Comparison of ENCODE assay signal across 10 mouse cellular contexts in the genomic region with DNA sequence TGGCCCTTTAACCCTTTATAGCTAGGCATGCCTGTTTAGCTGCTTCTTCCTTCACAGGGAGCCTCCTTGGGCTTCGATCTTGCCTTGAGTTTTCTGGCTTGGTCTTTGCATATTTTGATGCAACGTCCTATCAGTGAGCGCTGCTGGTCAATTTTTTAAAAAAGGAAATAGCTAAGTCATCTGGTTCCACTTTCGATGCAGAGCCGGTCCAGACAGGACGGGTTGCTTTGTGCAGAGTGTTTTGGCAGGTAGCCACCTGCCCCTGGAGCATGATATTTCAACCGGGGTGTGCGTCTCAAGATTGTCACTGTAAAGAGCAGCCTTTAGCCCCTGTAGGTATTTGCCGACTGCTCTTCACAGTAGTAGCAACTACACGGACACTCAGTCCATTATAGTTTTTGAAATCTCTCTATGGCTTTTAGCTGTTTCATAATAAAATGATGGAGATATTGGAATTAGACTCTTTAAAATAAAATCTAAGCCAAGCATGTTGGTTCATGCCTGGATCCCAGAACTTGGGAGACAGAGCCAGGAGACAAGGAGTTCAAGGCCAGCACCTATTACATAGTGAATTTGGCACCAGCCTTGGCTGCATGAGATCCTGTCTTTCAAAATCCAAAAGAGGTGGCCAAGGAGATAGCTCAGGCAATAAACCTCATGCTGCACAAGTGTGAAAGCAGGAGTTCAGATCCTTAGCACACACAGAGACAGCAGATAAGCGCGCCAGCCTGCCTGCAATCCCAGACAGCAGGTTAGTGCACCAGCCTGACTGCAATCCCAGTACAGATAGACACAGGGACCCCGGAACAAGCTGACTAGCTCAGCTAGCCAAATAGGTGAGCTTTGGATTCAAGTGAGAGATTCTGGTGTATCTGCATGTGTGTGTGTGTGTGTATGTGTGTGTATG. TPM values are rescaled to one million over a fixed set of nuclear protein-coding genes. Genes with fewer than 3 reads are reported as not detected.
DNase-seq lines count a peak whose midpoint lies in the region; ATAC-seq and TF ChIP-seq lines count a peak whose summit lies in the region.
"Had no signal": no experiment of that assay in that cellular context is flagged by ENCODE, and none has a peak within 500 bp of the region (broad histone marks: within the 10 kb centered on the region; RNA-seq: fewer than 3 reads in every experiment).

No protein-coding gene starts in this region.

- H3K9ac ChIP-seq in hindbrain, postnatal 0 days (replicated peaks; ENCODE audit: low read length) = no peak overlapping the region
- no peak overlapping the region for H3K9ac ChIP-seq in hindbrain, embryonic 13.5 days
- H3K9ac ChIP-seq: liver, embryonic 13.5 days had no signal

- H3K27ac ChIP-seq in hindbrain, postnatal 0 days = no peak overlapping the region
- H3K27ac ChIP-seq in hindbrain, embryonic 13.5 days = no peak overlapping the region
- H3K27ac ChIP-seq in heart, embryonic 10.5 days = no peak overlapping the region
- 0 out of 2 replicates have a peak overlapping the region, but pooled peaks have one; percentile 15 for H3K27ac ChIP-seq in macrophage
- H3K27ac ChIP-seq: liver, embryonic 13.5 days had no signal

- no peak overlapping the region for H3K4me2 ChIP-seq in hindbrain, postnatal 0 days (ENCODE audit: low read depth, low read length)
- no peak overlapping the region for H3K4me2 ChIP-seq in hindbrain, embryonic 13.5 days
- H3K4me2 ChIP-seq: liver, embryonic 13.5 days had no signal

- no peaks in the 10 kb centered on the region for H3K36me3 ChIP-seq in hindbrain, postnatal 0 days (ENCODE audit: insufficient read depth, low read length)
- no peaks in the 10 kb centered on the region for H3K36me3 ChIP-seq in hindbrain, embryonic 13.5 days
- H3K36me3 ChIP-seq in heart, embryonic 10.5 days = no peaks in the 10 kb centered on the region
- H3K36me3 ChIP-seq in macrophage (ENCODE audit: inconsistent target) = no peaks in the 10 kb centered on the region
- H3K36me3 ChIP-seq: G1E; liver, embryonic 13.5 days had no signal

- H3K4me1 ChIP-seq in hindbrain, postnatal 0 days (ENCODE audit: insufficient read depth, low read length) = no peaks in the 10 kb centered on the region
- no peaks in the 10 kb centered on the region for H3K4me1 ChIP-seq in hindbrain, embryonic 13.5 days (replicated peaks)
- no peaks in the 10 kb centered on the region for H3K4me1 ChIP-seq in heart, embryonic 10.5 days

- WGBS in hindbrain, postnatal 0 days = 71% methylated on average over 13 of the region's 13 CpGs
- 85% methylated on average over 13 of the region's 13 CpGs for WGBS in hindbrain, embryonic 13.5 days
- WGBS in heart, embryonic 10.5 days = 80% methylated on average over 13 of the region's 13 CpGs
- 28% methylated on average over 13 of the region's 13 CpGs for WGBS in macrophage (ENCODE audit: missing documents)

- TF ChIP-seq CTCF in hindbrain, postnatal 0 days (IDR thresholded peaks at IDR 0.05; ENCODE audit: low read depth) = no peak

- ATAC-seq in hindbrain, postnatal 0 days = no peak
- no peak for ATAC-seq in hindbrain, embryonic 13.5 days (ENCODE audit: low FRiP score)

- no peaks in the 10 kb centered on the region for H3K9me3 ChIP-seq in hindbrain, postnatal 0 days (ENCODE audit: low read length)
- no peaks in the 10 kb centered on the region for H3K9me3 ChIP-seq in hindbrain, embryonic 13.5 days
- H3K9me3 ChIP-seq in heart, embryonic 10.5 days = no peaks in the 10 kb centered on the region; the same call in 1 of the 2 replicates
- H3K9me3 ChIP-seq: liver, embryonic 13.5 days had no signal

- H3K27me3 ChIP-seq in hindbrain, postnatal 0 days (ENCODE audit: insufficient read depth, low read length) = no peaks in the 10 kb centered on the region
- no peaks in the 10 kb centered on the region for H3K27me3 ChIP-seq in hindbrain, embryonic 13.5 days
- H3K27me3 ChIP-seq in heart, embryonic 10.5 days (ENCODE audit: insufficient read depth, poor library complexity, severe bottlenecking) = peaks cover 82% of the 10 kb centered on the region
- H3K27me3 ChIP-seq: liver, embryonic 13.5 days had no signal

- H3K4me3 ChIP-seq in hindbrain, postnatal 0 days (ENCODE audit: low read length) = no peak overlapping the region
- no peak overlapping the region for H3K4me3 ChIP-seq in hindbrain, embryonic 13.5 days
- H3K4me3 ChIP-seq in heart, embryonic 10.5 days = no peak overlapping the region
- H3K4me3 ChIP-seq in macrophage (ENCODE audit: inconsistent target) = peak overlapping the region; percentile 15; the same call in 1 of the 2 replicates
- H3K4me3 ChIP-seq: liver, embryonic 13.5 days had no signal

- no peaks in the 10 kb centered on the region for H3K79me2 ChIP-seq in macrophage (ENCODE audit: inconsistent target)

- DNase-seq in hindbrain, postnatal 0 days (ENCODE audit: low spot score) = peak; percentile 15
- peak; percentile 51 for DNase-seq in adrenal gland, postnatal 14 days
- peak; percentile 69 for DNase-seq in heart, embryonic 10.5 days (ENCODE audit: low spot score)
- DNase-seq in thymus, postnatal 14 days = no peak
- no peak for DNase-seq in cerebellum, adult 8-10 months
- DNase-seq in left cerebral cortex, adult 18-20 months (ENCODE audit: low spot score in 2 of 2) = no peak
- DNase-seq: liver, embryonic 13.5 days had no signal

RNA-seq across cellular contexts. Expression of gene Kras, which starts 41.6 kb away (rescaled TPM):
- total RNA-seq in hindbrain, postnatal 0 days (2014; rRNA removed) = 25.9 and 27.9 TPM in 2 replicates
- 70.0 and 72.5 TPM in 2 replicates for polyA plus RNA-seq in hindbrain, postnatal 0 days (2015; fragmentation: Nextera tagmentation; extraction: Ambion mirVana)
- 83.4 and 90.0 TPM in 2 replicates for polyA plus RNA-seq in hindbrain, embryonic 13.5 days (2015; fragmentation: Nextera tagmentation; extraction: Ambion mirVana)
- total RNA-seq in adrenal gland, postnatal 14 days (2021) = 45.6 and 48.7 TPM in 2 replicates
- 45.2 and 70.6 TPM in 2 replicates for polyA plus RNA-seq in heart, embryonic 10.5 days (2016; fragmentation: Nextera tagmentation; extraction: Ambion mirVana)
- total RNA-seq in macrophage (2018; cell fraction: chromatin; rRNA removed) = 10 to 100 TPM; 12.7 to 85.6 (median 44.3) TPM
- 10 to 100 TPM; 21.0 to 48.1 (median 32.3) TPM for total RNA-seq in macrophage (2018; cell fraction: cytosol; rRNA removed)
- total RNA-seq in macrophage (2018; cell fraction: nucleus; rRNA removed) = 10 to 100 TPM; 16.9 to 76.7 (median 43.1) TPM
- 23.9 to 41.6 TPM (median 40.7 TPM) in 3 replicates for polyA plus RNA-seq in macrophage (2018)
- 10 to 100 TPM; 79.5 to 85.3 TPM for total RNA-seq in left cerebral cortex, adult 18-20 months (2021)

Comparison
In these comparisons a context has a peak if more than half of its experiments do, and no peak if none do; other contexts are left out.
1. DNase-seq: peak in hindbrain, postnatal 0 days (single experiment), adrenal gland, postnatal 14 days (single experiment) and heart, embryonic 10.5 days (single experiment); none in thymus, postnatal 14 days (single experiment), cerebellum, adult 8-10 months (single experiment) and left cerebral cortex, adult 18-20 months (0 of 2).